Mouse (Mus musculus) layer of hippocampus, adult 2 months (tissue): ENCODE data around the gene Rnf157. TPM values are rescaled to one million over a fixed set of nuclear protein-coding genes. Genes with fewer than 3 reads are reported as not detected.
"Not testable (repeated sequence)": the region's sequence is repeated elsewhere in the genome, so short reads cannot be mapped to it uniquely, and the experiment has no call there.

ENCODE experiments used
- DNase-seq, 2 experiments: peaks; one replicate each; pipeline ENCODE4 v3.0.0; 2022; ENCODE audit warnings: low spot score in 2 of 2
- H3K27ac ChIP-seq: fragments of 200-600 bp; 2 replicates; pipeline ENCODE4 v1.8.1; 2022
- H3K4me3 ChIP-seq: fragments of 200-600 bp; 2 replicates; pipeline ENCODE4 v1.8.1; 2022; ENCODE audit warnings: mild to moderate bottlenecking
- CTCF ChIP-seq: fragments of 200-600 bp; conservative IDR thresholded peaks from 2 replicates; pipeline ENCODE4 v1.8.1; 2022; ENCODE audit warnings: antibody characterized with exemption, mild to moderate bottlenecking, moderate library complexity
- total RNA-seq, 2 experiments: library from RNA; stranded (reverse); gene quantifications; 2 replicates each; pipeline ENCODE4 v1.2.3; 2021

Gene Rnf157
- total RNA-seq, 2 experiments from 2014 or later: 227 to 236 TPM

DNA sequence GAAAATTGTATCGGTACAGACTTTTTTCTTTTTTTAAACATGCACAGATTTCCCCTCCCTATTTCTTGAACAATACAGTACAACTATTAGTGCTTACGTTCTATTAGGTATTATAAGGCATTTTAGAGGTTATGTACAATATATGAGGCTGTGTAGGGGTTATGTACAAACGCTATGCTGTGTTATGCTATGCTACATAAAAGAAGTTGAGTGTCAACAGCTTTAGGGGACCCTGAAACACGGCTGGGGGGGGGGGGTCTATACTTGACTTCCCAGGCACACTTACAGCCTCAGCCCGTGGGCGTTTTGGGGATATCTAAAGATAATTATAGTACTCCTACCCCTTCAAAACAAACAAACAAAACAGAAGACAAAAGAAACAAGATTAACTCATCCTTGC lies 19.3 kb upstream of the Rnf157 start:
- Histone ChIP-seq H3K27ac (peak overlapping the region; percentile 46; the same call in 1 of the 2 replicates), H3K4me3 (no peak overlapping the region)
- no peak for TF ChIP-seq CTCF
- no peak for DNase-seq

DNA sequence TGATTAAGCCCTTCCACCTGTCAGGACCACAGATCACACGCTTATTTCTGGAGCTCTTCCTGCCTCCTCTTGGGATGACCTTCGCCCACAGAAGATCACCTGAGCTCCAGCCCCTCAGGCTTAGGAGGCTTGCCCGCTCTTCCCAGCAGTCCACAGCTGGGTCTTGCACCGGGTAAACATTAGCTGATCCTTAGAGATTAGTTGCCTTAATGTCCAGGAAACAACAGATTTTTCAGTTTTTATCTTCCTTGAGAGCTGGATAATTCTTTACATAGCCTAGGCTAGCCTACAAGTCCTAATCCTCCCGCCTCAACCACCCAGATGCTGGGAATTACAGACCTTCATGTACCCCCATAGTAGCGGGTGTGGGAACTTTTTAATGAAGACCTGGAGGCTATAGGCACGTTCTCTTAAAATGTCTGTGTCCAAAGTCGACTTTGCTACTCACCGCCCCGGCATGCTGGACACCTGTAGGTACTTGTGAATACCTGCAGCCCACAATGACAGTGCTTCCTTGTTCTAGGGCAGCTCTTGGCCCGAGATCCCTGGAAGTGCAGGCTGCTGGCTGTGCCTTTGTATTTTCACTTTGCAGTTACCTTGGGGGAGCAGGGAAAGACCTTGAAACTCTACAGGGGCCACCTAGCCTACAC lies 18.7 kb upstream of the Rnf157 start:
- Histone ChIP-seq H3K4me3 (no peak overlapping the region), H3K27ac (no peak overlapping the region)
- no peak for TF ChIP-seq CTCF
- no peak for DNase-seq

DNA sequence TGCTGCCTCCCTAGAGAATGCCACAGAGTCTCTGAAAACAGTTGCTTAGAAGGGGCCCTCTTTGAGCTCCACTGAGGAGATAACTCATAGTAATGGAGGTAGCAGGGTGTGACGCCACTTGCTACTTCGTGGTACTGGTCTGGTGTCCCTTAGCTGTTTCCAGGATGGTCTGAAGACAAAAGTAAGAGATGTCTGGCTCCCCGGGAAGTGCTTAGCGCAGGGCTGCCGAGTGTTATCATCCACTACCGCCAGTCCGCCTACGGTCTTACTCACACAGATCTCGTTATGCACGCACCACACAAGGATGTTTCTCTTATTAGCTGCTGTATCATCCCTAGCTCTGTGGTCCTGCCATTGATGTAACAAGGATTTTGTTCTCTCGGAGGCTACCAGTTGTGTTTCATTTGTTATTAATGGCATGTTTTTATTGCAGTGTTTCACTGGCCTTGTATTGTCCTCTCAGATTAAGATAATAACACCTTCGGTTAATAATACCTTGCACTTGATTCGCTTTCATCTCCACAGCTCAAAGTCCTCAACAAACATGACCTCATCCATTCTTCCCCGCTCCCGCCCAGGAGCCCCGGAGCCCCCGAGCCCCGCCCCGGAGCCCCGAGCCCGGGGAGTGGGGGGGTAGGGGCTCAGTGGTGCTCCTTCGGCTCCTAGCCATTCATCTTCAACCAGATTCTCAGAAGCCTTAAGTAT lies 18.0 kb upstream of the Rnf157 start:
- Histone ChIP-seq H3K27ac (no peak overlapping the region), H3K4me3 (no peak overlapping the region)
- DNase-seq: no peak
- no peak for TF ChIP-seq CTCF

DNA sequence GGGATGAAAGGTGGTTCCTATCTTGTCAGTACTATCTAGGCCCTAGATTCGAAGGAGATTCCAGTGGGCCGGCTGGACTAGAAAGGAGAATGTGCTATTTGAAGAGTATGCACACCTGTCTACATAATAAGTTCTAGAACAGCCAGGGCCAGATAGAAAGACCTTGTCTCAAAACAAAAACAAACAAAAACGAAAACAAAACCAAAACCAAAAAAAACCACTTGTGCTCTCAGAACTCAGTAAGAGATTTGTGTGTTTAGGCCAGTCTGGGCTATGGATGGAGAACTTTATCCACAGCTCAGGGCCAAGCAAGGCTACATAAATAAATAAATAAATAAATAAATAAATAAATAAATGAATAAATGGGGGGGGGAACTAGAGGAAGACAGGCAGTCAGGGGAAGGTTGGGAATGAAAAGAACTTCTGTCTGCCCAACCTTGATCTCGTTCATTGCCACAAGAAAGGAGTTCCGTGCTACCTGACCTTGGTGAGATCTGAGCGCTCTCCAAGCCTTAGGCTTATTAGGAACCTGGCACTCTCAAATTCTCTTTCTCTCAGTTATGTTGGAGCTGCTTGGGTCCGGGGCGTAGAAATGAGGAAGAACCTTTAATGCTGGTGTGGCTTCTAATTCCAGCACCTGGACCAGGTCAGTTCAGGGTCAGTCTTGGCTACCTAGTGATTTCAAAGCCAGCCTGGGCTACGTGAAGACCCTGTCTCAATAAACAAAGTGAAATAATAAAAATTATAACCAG lies 17.2 kb upstream of the Rnf157 start:
- no peak for TF ChIP-seq CTCF
- Histone ChIP-seq H3K4me3 (no peak overlapping the region), H3K27ac (no peak overlapping the region)
- no peak for DNase-seq

DNA sequence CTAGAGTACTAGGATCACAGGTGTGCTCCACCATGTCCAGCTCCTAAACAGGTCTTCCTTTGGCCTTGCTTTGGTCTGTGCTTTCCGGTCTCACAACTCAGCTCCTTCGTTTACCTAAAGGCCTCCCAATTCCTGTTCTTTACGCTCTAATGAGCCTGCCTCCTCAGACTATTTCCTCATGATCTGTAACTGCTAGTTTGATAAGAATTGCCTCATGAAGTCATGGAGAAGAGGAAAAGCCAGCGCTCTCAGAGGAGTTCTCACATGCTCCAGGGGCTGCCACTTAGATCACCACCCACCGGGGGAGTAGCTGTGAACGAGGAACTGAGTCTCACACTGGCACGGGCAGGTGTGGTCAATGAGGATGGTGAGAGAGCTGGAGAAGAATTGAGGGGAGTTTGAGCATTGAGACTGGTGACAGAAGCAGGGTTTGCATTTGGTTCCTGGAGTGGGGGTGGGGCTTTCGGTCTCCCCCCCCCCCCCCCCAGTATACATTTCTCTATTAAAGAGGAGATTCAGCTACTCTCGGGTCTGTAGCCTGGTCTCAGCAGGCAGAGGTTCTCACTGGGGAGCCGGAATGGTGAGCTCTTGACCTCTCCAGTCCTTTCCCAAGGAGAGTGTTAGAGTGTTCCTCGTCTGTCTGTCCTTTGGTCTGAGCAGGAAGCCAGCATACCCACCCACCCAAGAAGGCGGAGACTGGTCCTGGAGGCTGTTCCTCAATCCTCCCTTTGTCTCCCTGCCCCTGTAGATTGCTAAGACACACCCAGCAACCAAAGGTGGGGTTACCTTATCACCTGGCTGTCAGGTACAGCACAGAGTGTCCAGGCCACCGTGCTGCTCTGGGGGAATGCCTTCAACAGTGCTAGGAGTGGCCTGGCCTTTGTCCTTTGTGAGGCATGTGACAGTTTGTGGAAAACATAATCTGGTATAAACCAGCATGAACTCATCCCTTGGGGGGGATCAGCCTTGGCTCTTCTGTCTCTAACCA lies 16.3 kb upstream of the Rnf157 start:
- H3K27ac ChIP-seq: no peak overlapping the region
- no peak overlapping the region for H3K4me3 ChIP-seq
- DNase-seq: no peak
- TF ChIP-seq CTCF: no peak

DNA sequence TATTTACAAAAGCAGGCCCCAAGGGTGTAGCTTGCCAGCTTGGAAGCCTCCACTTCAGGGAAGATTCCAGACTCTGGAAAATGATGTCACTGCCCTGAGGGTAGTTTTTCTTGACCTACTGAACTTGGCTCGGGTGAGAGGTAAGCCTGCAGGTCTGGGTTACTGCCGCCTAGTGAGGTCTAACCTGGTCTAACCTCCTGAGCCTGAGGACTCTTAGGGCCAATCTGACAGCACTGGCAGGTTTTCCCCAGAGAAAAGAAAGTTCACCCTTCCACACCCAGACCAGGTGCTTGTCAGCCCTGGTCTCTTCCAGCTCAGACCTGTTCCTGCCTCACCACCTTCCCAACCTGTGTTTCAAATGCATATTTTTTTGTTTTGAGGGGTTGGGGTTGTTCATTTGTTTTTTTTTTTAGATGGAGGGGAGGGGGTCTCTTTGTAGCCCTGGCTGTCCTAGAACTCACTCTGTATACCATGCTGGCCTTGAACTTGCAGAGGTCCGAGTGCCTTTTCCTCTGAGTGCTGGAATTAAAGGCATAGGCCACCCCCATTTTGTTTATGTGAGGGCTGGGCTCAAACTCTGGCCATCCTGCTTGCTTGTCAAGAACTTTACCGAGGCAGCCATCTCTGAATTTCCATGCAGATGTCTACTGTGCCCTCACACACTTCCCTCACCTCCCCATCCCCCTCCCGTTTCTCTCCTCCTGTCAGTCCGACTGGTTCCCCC lies 14.2 kb upstream of the Rnf157 start:
- H3K27ac ChIP-seq: no peak overlapping the region
- no peak for TF ChIP-seq CTCF
- DNase-seq: no peak
- no peak overlapping the region for H3K4me3 ChIP-seq

DNA sequence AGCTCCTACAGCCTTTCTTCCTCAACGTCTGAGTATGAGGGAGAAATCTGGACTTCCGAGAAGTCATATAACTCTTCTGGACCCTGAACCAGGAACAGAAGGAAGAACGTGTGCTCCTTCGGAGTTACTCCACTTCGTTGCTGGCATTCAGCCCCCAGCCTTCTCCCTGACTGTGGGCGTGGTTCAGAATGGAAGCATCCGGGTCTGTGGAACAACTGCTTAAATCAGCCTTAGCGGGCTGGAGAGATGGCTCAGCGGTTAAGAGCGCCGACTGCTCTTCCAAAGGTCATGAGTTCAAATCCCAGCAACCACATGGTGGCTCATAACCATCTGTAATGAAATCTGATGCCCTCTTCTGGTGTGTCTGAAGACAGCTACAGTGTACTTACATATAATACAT lies 13.5 kb upstream of the Rnf157 start:
- not testable (repeated sequence) for DNase-seq, H3K27ac ChIP-seq, H3K4me3 ChIP-seq

DNA sequence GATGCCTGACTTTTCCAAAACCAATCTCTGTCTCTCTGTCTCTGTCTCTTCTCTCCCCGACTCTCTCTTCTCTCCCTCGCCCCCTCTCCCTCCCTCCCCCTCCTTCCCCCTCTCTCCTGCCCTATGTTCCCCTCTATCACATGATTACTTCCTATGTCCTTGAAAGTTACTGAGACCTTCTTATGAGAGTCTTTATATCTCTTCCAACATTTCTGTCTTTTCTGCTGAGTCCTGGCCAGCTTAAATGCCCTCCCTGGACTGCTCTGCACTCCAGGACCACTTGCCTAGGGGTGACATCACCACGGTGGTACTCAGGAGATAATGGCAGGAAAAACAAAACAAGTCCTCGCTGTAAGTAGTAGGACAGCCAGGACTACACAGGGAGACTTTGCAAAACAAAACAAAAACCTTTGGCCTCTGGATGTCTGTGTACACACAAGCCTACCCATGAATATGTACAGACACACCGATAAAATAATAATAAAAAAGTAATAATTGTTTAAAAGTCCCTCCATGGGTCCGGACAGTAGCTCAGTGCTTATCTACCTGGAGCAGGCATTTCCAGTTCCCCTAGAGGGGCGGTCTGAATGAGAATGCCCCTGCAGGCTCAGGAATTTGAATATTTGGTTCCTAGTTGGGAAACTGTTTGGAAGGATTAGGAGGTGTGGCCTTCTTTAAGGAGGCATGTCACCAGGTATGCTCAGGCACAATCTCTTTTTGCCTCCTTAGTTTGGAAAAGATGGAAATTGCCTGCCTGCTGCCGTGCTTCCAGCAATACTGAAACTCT lies 12.0 kb upstream of the Rnf157 start:
- TF ChIP-seq CTCF: no peak
- no peak for DNase-seq
- Histone ChIP-seq H3K4me3 (no peak overlapping the region), H3K27ac (no peak overlapping the region)

DNA sequence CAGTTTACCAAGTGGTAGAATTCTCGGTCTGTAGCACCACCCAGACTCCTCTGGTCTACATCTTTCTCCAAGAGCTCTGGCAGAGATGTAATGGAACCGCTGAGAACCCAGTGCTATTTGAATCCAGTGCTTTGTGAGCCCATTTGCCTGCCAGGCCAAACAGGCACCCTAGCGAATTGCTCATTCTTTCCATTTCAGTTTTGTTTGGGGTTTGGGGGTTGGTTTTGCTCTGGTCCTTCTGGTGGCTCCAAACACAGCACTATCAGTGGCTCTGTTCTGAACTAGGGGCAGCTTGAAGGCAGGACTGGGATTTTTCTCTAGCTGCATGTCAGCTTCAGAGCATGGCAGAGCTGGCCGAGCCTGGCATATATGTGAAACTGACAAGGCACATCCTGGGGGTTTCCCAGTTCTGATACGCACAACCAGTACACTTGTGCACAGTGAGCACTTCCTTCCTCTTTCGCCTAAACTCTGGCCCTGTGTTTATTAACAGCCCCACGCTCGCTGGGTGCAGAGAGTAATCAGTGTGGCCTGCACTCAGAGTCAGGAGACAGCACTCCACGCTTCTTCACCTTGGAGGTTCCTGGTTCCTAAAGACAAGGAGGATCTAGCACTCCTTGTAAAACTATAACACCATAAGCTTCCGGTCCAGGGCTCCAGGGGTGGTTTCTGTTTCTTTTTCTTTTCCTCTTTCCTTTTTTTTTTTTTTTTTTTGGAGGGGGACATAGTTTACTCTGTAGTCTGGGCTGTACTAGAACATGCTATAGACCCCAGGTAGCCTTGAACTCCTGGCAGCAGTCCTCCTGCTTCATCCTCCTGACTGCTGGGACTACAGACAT lies 11.2 kb upstream of the Rnf157 start:
- no peak for TF ChIP-seq CTCF
- DNase-seq: no peak
- H3K4me3 ChIP-seq: no peak overlapping the region
- H3K27ac ChIP-seq: no peak overlapping the region

DNA sequence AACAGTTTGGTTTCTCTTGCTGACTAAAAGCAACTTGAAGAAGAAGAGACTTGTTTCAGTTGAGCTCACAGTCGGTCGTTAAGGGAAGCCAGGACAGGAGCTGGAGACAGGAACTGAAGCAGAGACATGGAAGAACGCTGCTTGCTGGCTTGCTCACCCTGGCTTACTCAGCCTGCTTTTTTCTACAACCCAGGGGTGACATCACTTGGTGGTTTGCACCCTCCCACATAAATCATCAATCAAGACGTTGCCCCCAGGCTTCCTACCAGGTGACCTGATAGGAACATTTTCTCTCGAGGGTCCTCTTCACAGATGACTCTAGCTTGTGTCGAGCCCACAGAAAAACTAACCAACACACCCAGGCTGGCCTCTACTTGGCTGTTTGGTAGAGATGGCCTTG lies 10.4 kb upstream of the Rnf157 start:
- Histone ChIP-seq H3K27ac (no peak overlapping the region), H3K4me3 (no peak overlapping the region)
- TF ChIP-seq CTCF: no peak
- no peak for DNase-seq
